Mouse (Mus musculus): ENCODE results near the gene Smyd1.

The Smyd1 gene

DNA sequence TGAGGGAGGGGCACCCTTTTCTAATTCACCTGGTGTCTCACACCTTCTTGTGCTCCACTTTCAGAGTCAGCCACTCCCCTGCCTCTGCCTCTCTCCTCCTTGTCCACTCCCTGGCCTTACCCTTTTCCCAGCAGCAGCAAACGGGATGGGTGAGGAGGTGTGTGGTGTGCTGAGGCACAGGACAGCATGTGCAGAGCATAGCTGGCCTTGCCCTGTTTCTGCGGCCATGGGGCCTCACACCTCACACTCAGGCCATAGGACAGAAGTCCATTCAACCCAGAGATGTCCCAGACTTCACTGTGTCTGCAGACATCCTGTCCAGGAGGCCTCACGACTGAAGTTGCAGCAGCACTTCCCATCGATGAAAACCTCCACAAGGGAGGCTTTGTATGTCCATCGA lies 118.4 kb downstream of the Smyd1 start:
- no peak for DNase-seq (ENCODE audit: low spot score)

DNA sequence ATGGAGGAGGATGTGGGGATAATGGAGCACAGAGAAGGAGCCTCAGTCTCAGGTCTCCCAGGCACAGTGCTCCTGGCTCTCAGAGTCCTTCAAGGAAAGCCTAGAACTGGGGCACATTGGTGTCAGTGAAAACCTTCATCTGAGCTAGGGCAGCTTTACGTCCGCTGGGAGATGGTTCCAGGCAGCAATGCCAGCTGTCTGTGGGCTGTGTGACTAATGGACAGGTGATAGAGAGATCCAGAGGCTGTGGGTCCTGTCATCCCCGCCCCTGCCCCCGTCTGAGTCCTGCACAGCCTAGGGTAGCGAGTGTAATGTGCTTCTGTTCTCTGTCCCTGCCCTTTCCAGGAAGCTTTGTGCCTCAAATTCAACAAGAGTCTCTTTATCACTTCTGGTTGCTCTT lies 120.1 kb downstream of the Smyd1 start:
- no peak for DNase-seq (ENCODE audit: low spot score)

DNA sequence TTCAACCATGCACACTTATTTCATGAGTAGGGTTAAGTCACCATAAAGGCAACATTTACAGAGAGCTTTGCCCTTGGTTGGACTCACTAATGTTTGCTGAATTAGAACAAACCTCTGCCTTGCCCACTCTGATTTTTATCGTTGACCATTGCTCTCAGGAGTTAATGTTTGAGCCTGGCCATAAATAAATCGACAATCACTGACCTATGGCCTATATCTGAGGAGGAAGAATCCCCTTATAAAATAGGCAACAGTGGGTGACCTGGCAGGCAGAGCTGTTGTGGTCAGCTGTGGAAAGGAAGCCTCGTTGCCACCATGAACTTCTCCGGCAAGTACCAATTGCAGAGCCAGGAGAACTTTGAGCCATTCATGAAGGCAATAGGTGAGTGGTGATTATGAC lies 122.4 kb downstream of the Smyd1 start, which contains the start of gene Fabp1:
TSS of gene Fabp1 (plus strand) at position 216 of the 400 bp plus-strand sequence.
- no peak for DNase-seq (ENCODE audit: low spot score)

DNA sequence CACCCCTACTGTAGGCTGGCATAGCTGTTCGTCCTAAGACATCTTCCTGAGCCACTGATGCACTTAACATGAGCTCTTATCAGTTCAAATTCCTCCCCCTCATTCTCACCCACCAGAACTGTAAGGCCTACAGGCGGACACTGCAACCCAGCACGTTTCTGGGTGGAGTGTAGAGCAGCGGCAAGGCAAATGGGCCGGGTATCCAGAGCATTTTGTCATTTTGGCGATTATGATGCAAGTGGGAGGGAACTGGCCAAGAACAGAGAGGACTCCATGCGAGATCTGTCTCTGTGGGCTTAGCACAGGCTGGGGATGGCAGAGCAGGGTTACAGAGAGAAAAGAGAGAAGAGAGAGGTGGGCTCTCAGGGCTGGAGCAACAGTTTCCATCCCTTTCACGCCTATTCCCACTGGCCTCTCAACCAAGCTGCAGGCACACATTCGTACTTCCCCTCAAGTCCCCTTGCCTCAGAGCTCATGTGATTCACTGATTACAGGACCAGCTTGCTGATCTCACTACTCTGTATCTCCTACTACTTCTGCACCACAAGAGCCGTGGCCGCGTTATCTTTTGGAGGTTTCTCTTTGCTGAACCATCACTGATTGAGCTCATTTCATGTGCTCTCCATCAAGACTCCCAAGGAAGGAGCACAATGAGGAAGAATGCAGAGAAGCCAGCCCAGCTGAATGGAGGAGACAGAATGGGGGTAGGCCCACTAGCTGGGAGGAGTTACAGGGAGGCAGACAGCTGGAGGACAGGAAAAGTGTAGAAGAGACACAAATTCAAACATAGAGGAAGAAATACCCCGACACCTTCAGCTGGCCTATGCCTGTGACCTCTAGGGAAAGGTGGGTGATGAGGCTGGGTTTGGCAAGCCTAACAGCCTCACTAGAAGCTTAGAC lies 124.1 kb downstream of the Smyd1 start:
- DNase-seq (ENCODE audit: low spot score): no peak

DNA sequence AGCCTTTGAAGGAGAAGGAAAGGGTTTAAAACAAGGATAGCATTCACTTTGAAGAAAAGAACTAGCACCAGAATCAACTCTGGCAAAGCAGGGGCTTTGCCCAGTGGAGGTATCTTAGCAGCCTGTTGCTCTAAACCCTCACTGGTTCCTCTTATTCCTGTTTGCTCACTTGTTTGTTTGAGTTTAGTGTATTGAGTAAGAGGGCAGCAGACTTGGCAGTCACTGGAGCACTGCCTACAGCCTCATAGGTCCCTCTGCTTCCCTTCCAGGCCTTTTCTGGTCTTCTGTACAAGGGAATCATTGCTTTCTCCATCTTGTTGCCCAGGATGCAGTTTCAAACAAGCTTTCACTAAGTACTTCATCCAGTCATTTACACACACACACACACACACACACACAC lies 125.9 kb downstream of the Smyd1 start:
- no peak for DNase-seq (ENCODE audit: low spot score)

- no peak for DNase-seq (ENCODE audit: low spot score)
These were observed 128.8 kb downstream of the Smyd1 start for GRCm38 (mm10) chr6:71193151-71193740.

DNA sequence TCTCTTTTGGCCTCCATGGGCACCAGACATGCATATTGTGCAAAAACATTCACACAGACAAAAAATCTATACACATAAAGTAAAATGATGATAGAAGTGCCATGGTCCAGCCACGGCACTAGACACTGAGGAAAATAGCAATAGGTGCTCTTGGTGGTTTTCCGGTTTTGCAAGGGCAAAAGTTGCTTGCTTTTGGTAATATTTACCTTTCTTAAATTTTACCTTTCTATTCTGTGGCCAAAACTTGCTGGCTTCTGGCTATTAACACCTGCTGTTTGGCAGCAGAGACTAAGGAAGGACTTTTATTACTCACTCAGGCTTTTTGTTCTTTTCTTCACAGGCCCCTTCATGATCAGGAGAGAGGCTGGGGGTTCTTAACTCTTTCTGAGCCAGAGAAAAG lies 131.5 kb downstream of the Smyd1 start:
- DNase-seq (ENCODE audit: low spot score): no peak

- DNase-seq (ENCODE audit: low spot score): no peak
These were observed 132.5 kb downstream of the Smyd1 start for GRCm38 (mm10) chr6:71189578-71189977.

DNA sequence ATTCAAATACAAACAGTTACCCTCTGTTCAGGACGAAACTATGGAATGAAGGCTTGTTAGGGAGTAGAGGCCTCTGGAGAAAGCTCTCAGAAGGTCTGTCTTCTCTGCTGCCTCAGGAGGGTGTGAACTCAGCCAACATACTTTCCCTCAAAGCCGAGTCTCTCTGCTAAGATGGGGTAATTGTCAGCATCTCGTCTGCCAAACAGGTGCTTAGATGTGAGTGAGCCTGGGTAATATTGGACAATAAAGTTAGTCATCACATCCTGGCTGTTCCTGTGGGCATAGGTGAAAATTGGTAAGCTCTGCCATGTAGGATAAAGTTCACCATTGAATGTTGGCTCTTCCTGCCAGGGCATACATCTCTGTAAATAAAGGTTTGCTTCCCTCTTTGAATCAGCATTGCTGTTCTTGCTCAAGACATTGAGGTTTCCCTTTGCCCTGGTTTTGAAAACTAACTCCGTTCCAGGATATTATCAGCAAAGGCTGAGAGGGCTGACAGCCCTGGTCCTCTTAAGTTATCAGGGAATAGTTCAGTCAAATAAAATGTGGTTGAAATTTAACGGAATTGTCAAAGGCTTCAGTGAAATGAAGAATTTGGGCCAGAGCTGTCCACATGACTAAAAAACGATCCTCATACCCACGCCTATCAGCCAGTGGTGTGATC lies 137.0 kb downstream of the Smyd1 start:
- no peak for DNase-seq (ENCODE audit: low spot score)

DNA sequence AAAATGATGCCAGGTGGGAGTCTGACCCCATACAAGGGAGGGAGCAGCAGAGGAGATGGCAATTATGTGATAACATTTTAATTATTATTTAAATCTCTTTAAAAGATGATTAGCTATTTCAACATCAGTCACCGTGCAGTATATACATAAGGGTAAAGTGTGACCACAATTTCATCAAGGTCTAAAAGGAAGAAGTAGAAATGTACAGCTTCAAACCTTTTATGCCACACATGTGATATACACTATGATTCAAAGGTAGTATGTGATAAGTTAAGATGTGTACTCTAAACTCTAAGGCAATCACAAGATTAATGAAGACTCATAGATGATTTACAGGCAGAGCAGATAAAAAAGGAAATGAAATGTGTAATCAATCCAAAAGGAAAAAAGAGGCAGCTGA lies 141.4 kb downstream of the Smyd1 start:
- no peak for DNase-seq (ENCODE audit: low spot score)

DNA sequence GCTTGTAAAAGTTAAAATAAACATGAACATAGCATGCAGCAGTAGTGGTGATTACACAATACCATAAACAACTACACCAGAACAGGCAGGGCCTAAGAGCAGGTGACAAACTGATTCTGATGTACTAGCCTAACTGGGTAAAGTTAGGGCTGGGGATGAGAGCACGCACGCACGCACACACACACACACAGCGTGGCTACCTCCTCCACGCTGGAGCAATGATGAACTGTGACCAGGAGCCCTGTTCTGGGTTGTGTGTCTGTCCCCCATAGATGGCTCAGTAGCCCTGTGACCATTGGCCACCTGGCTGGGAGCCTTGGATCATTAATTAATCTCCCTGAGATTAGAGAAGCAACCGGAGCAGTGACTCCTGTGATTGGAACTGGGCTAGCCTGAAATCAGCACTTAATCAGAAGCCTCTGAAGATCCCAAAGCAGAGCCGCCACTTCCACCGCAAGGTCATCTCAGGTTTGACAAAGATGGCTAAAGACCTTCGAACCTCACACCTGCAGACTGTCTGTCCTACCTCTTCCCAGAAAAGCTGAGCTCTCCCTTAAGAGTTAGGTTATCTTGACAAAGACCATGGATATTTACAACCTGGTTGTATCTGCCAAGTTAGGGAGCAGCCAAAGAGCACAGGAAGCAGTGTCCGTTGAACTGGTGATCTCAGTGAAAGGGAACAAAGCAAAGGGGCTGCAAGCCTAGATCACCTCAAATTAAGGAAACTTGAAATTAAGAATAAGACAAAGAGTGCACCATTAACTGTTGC lies 149.0 kb downstream of the Smyd1 start:
- no peak for DNase-seq (ENCODE audit: low spot score)

- no peak for DNase-seq (ENCODE audit: low spot score)
These were observed 155.4 kb downstream of the Smyd1 start for GRCm38 (mm10) chr6:71166551-71167169.

DNA sequence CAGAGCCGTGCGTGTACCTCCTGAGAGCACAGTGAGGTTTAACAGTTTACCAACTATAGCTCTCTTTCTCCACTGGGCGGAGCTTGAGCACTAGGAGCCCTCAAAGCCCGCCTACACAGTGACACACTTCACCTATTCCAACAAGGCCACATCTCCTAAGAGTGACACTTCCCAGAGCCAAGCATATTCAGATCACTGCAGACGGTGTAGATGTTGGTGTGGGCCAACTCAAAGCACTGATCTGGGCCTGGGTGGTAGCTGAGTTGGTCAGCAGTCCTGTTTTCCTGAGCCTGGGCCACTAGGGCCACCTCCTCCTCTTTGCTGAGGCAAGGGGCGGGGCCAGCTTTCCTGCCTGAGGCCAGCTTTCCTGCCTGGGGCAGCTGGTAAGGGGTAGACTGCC lies 157.6 kb downstream of the Smyd1 start:
- DNase-seq (ENCODE audit: low spot score): no peak
